Mouse (Mus musculus): ENCODE data around the gene Atp10a. TPM values are rescaled to one million over a fixed set of nuclear protein-coding genes. Genes with fewer than 3 reads are reported as not detected.
A peak's percentile ranks its signal among the peaks of the same experiment; 100 is the strongest.

The Atp10a gene
- polyA plus RNA-seq, 1 experiment from 2014 or later, result 2.7 TPM

DNA sequence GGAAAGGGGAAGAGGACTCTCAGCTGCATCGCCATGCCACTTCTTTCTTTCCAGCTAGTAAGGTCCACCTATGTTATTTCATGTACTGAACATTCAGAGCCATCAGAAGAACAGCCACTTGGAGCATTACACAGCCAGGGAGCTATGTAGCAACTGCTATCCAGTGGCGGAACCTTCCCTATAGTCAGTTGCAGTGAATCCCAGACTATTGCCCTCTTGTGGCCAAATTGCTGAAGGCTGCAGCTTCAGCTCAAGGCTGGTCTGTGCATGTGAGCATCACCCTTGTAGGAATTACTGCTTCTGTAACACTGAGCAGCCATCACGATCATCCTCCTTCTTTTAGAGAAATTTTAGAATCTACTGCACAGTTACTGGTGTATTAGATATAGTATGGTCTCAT lies 114.3 kb downstream of the Atp10a start:
- Histone ChIP-seq H3K27ac (ENCODE audit: low read depth, low read length) (no peak overlapping the region), H3K9ac (ENCODE audit: low read length) (no peak overlapping the region), H3K9me3 (ENCODE audit: control insufficient read depth, low read length) (no peaks in the 10 kb centered on the region), H3K4me3 (ENCODE audit: low read depth, low read length) (no peak overlapping the region), H3K4me2 (ENCODE audit: low read depth, low read length, severe bottlenecking) (no peak overlapping the region), H3K36me3 (ENCODE audit: control insufficient read depth, insufficient read depth, low read length) (no peaks in the 10 kb centered on the region), H3K4me1 (replicated peaks; ENCODE audit: control insufficient read depth, insufficient read depth, low read length) (no peaks in the 10 kb centered on the region), H3K27me3 (ENCODE audit: control insufficient read depth, insufficient read depth, low read length) (no peaks in the 10 kb centered on the region)
- peak; percentile 54 for DNase-seq (ENCODE audit: low spot score)
- no peak for ATAC-seq (replicated peaks; ENCODE audit: low FRiP score)
- 68% methylated on average over 3 of the region's 3 CpGs for WGBS

DNA sequence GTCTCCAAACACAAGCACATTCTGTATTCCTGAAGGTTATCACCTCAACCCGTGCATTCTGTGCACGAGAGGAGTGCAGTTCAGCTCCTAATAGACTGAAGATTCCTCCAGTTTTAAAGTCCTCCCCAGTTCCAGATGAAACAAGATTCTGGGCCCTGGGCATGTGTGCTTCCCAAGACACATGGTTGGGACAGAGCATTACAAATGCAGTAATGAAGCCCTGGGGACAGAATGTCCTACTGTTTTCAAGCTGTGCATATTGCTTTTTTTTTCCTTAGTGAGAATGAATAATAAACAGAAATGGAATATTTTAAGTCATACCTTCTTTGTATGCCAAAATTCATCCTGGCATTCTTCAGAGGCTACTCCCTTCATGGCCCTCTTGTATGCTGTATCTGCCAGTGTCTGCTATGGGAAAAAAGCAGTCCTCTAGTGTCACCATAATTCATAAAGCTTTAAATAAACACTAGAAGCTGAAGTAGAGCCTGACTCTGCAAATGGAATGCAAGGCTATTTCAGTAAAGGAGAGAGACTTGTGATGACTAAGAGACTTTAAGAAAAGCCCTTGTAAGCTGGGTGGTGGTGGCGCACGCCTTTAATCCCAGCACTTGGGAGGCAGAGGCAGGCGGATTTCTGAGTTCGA lies 116.2 kb downstream of the Atp10a start:
- H3K9me3 ChIP-seq (ENCODE audit: control insufficient read depth, low read length), result no peaks in the 10 kb centered on the region
- H3K27me3 ChIP-seq (ENCODE audit: control insufficient read depth, insufficient read depth, low read length), result no peaks in the 10 kb centered on the region
- H3K9ac ChIP-seq (ENCODE audit: low read length), result no peak overlapping the region
- H3K4me2 ChIP-seq (ENCODE audit: low read depth, low read length, severe bottlenecking), result no peak overlapping the region
- no peaks in the 10 kb centered on the region for H3K4me1 ChIP-seq (replicated peaks; ENCODE audit: control insufficient read depth, insufficient read depth, low read length)
- ATAC-seq (replicated peaks; ENCODE audit: low FRiP score) (no peak), DNase-seq (ENCODE audit: low spot score) (no peak)
- no peak overlapping the region for H3K4me3 ChIP-seq (ENCODE audit: low read depth, low read length)
- no peaks in the 10 kb centered on the region for H3K36me3 ChIP-seq (ENCODE audit: control insufficient read depth, insufficient read depth, low read length)
- H3K27ac ChIP-seq (ENCODE audit: low read depth, low read length), result no peak overlapping the region
- WGBS, result 86% methylated on average over 6 of the region's 6 CpGs

DNA sequence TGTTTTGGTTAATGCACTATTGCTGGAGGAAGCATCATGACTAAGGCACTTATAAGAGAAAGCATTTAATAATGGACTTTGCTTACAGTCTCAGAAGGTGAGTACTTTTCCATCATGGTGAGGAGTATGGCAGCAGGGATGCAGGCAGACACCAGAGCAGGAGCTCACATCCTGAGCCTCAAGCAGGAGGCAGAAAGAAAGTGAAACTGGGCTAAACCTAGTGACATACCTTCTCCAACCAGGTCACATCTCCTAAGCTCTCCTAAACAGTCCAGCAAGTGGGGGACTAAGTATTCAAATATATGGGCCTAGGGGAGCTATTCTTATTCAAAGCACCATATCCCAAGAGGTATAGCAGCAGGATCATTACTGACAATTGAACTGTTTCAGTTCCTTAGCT lies 123.2 kb downstream of the Atp10a start:
- Histone ChIP-seq H3K4me2 (ENCODE audit: low read depth, low read length, severe bottlenecking) (no peak overlapping the region), H3K27ac (ENCODE audit: low read depth, low read length) (no peak overlapping the region), H3K9me3 (ENCODE audit: control insufficient read depth, low read length) (no peaks in the 10 kb centered on the region), H3K27me3 (ENCODE audit: control insufficient read depth, insufficient read depth, low read length) (no peaks in the 10 kb centered on the region), H3K4me3 (ENCODE audit: low read depth, low read length) (no peak overlapping the region), H3K36me3 (ENCODE audit: control insufficient read depth, insufficient read depth, low read length) (no peaks in the 10 kb centered on the region), H3K9ac (ENCODE audit: low read length) (no peak overlapping the region), H3K4me1 (replicated peaks; ENCODE audit: control insufficient read depth, insufficient read depth, low read length) (no peaks in the 10 kb centered on the region)
- DNase-seq (ENCODE audit: low spot score) (no peak), ATAC-seq (replicated peaks; ENCODE audit: low FRiP score) (no peak)

DNA sequence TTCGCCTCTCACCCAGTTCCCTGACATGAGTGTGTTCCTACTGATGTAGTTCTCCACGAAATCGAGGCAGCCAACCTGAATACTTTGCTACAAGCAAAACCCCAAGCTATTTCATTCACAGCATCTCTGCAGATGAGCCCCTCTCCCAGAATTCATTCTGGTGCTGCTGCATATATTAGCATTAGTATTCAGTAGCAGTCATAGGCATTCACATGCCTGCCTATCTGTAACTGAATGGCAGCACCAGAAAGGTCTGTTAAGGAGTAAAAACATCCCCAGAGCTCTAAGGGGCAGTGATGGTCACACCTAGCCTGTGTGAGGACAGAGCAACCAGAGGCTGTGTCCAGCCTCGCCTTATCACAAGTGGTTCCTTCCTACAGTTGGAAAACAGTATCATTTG lies 131.0 kb downstream of the Atp10a start:
- no peaks in the 10 kb centered on the region for H3K27me3 ChIP-seq (ENCODE audit: control insufficient read depth, insufficient read depth, low read length)
- H3K4me1 ChIP-seq (replicated peaks; ENCODE audit: control insufficient read depth, insufficient read depth, low read length), result 0 out of 2 replicates have a peak, but pooled peaks cover 2% of the 10 kb centered on the region
- H3K9ac ChIP-seq (ENCODE audit: low read length), result no peak overlapping the region
- WGBS, result 91% methylated on average over 4 of the region's 4 CpGs
- H3K36me3 ChIP-seq (ENCODE audit: control insufficient read depth, insufficient read depth, low read length), result no peaks in the 10 kb centered on the region
- no peak overlapping the region for H3K4me2 ChIP-seq (ENCODE audit: low read depth, low read length, severe bottlenecking)
- no peak overlapping the region for H3K27ac ChIP-seq (ENCODE audit: low read depth, low read length)
- no peak for DNase-seq (ENCODE audit: low spot score)
- H3K9me3 ChIP-seq (ENCODE audit: control insufficient read depth, low read length), result no peaks in the 10 kb centered on the region
- no peak overlapping the region for H3K4me3 ChIP-seq (ENCODE audit: low read depth, low read length)
- peak; percentile 69 for ATAC-seq (replicated peaks; ENCODE audit: low FRiP score)

DNA sequence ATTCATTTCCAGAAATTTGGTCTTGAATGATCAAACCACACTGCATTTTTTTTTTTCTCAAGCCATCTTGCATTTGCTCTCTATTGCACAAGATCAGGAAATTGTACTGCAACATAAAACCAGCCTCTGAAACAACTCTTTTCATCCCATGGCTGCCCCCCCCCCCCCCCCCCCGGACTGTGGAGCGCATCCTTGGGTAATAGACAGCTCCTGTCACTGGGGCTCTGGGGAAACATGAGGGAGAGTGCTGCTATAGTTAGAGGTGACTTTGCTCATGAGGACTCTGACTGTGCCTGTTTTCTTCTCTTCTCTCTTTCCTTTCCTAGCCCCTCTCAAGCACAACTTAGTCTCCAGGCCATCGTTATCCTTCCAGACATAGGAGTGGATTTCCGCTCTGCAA lies 131.6 kb downstream of the Atp10a start:
- Histone ChIP-seq H3K9me3 (ENCODE audit: control insufficient read depth, low read length) (no peaks in the 10 kb centered on the region), H3K9ac (ENCODE audit: low read length) (no peak overlapping the region), H3K4me2 (ENCODE audit: low read depth, low read length, severe bottlenecking) (no peak overlapping the region), H3K27ac (ENCODE audit: low read depth, low read length) (no peak overlapping the region), H3K4me1 (replicated peaks; ENCODE audit: control insufficient read depth, insufficient read depth, low read length) (0 out of 2 replicates have a peak, but pooled peaks cover 2% of the 10 kb centered on the region), H3K27me3 (ENCODE audit: control insufficient read depth, insufficient read depth, low read length) (no peaks in the 10 kb centered on the region), H3K4me3 (ENCODE audit: low read depth, low read length) (no peak overlapping the region), H3K36me3 (ENCODE audit: control insufficient read depth, insufficient read depth, low read length) (no peaks in the 10 kb centered on the region)
- DNase-seq (ENCODE audit: low spot score) (no peak), ATAC-seq (replicated peaks; ENCODE audit: low FRiP score) (no peak)
- WGBS, result 37% methylated on average over 2 of the region's 4 CpGs

DNA sequence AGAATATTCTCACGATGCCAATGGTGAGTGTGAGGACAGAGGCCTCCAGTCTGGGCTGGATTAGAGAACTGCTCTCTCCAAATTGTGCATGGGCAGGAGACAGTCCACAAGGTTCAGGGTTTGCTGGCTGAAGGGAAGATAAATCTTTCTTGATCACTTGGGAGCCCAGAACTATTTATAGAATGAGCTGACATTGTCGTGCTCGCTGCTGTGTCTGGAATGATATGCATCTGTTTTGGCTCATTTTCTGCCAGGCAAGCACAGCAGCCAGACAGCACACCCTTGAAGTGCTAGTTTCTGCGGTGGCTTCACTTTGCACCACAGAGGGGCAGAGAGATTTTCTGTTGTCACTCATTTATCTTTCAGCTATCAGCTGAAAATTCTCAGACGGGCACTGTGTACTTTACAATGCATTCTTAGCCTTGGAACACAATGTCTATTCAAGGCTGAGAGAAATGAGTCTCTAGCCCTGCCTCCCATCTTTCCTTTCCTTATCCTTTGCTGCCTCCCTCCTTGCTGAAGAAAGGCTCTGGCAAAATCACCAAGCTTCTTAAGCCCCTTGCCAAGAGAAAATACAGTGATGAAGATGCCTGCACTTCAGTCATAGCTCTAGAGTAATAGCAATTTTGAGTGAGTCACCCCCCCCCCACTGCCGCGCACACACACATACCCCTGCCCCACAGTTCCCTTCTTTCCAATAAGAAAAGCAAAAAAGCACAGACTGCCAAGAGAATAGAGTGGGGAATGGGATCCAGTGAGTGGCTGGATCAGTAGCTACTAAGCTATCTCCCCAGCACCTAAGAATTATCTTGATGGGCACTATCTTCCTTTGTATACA lies 132.7 kb downstream of the Atp10a start:
- DNase-seq (ENCODE audit: low spot score), result no peak
- H3K4me1 ChIP-seq (replicated peaks; ENCODE audit: control insufficient read depth, insufficient read depth, low read length), result 0 out of 2 replicates have a peak, but pooled peaks cover 2% of the 10 kb centered on the region
- no peaks in the 10 kb centered on the region for H3K27me3 ChIP-seq (ENCODE audit: control insufficient read depth, insufficient read depth, low read length)
- H3K9ac ChIP-seq (ENCODE audit: low read length), result no peak overlapping the region
- no peak overlapping the region for H3K4me2 ChIP-seq (ENCODE audit: low read depth, low read length, severe bottlenecking)
- no peak for ATAC-seq (replicated peaks; ENCODE audit: low FRiP score)
- no peak overlapping the region for H3K27ac ChIP-seq (ENCODE audit: low read depth, low read length)
- H3K36me3 ChIP-seq (ENCODE audit: control insufficient read depth, insufficient read depth, low read length), result no peaks in the 10 kb centered on the region
- 70% methylated on average over 7 of the region's 7 CpGs for WGBS
- H3K4me3 ChIP-seq (ENCODE audit: low read depth, low read length), result no peak overlapping the region
- H3K9me3 ChIP-seq (ENCODE audit: control insufficient read depth, low read length), result no peaks in the 10 kb centered on the region

DNA sequence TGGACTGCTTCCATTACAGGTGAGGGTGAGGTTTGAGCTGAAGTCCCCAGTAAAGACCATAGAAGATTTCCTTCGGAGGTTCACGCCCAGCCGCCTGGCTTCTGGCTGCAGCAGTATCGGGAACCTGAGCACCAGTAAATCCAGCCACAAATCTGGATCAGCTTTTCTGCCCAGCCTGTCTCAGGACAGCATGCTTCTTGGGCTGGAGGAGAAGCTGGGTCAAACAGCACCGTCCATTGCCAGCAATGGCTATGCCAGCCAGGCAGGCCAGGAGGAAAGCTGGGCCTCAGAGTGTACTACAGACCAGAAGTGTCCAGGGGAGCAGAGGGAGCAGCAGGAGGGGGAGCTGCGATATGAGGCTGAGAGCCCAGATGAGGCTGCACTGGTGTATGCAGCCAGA lies 141.3 kb downstream of the Atp10a start:
- 92% methylated on average over 6 of the region's 6 CpGs for WGBS
- no peak overlapping the region for H3K4me3 ChIP-seq (ENCODE audit: low read depth, low read length)
- H3K36me3 ChIP-seq (ENCODE audit: control insufficient read depth, insufficient read depth, low read length), result no peaks in the 10 kb centered on the region
- no peak for ATAC-seq (replicated peaks; ENCODE audit: low FRiP score)
- no peak overlapping the region for H3K9ac ChIP-seq (ENCODE audit: low read length)
- H3K27me3 ChIP-seq (ENCODE audit: control insufficient read depth, insufficient read depth, low read length), result no peaks in the 10 kb centered on the region
- DNase-seq (ENCODE audit: low spot score), result no peak
- H3K9me3 ChIP-seq (ENCODE audit: control insufficient read depth, low read length), result no peaks in the 10 kb centered on the region
- no peaks in the 10 kb centered on the region for H3K4me1 ChIP-seq (replicated peaks; ENCODE audit: control insufficient read depth, insufficient read depth, low read length)
- no peak overlapping the region for H3K27ac ChIP-seq (ENCODE audit: low read depth, low read length)
- no peak overlapping the region for H3K4me2 ChIP-seq (ENCODE audit: low read depth, low read length, severe bottlenecking)

DNA sequence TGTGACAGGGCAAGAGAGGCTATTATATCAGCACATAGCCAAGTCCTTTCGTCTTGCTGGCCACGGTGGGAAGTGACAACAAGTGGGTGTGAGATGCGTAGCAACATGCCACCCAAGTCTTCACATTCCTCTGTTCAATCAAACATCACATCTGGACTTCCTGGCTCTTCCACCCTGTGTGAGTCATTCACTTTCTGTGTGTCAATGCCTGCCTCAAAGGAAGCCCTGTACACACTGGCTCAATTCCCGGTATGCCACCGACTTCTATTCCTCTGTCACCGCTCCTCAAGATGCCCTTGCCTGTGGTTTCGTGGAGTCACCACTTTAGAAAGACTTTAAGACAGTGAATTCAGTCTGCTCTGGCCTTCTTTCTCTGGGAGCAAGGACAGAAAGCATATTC lies 144.9 kb downstream of the Atp10a start:
- Histone ChIP-seq H3K9me3 (ENCODE audit: control insufficient read depth, low read length) (no peaks in the 10 kb centered on the region), H3K4me3 (ENCODE audit: low read depth, low read length) (no peak overlapping the region), H3K4me1 (replicated peaks; ENCODE audit: control insufficient read depth, insufficient read depth, low read length) (no peaks in the 10 kb centered on the region), H3K9ac (ENCODE audit: low read length) (no peak overlapping the region), H3K4me2 (ENCODE audit: low read depth, low read length, severe bottlenecking) (no peak overlapping the region), H3K27ac (ENCODE audit: low read depth, low read length) (no peak overlapping the region), H3K36me3 (ENCODE audit: control insufficient read depth, insufficient read depth, low read length) (no peaks in the 10 kb centered on the region), H3K27me3 (ENCODE audit: control insufficient read depth, insufficient read depth, low read length) (no peaks in the 10 kb centered on the region)
- ATAC-seq (replicated peaks; ENCODE audit: low FRiP score), result no peak
- DNase-seq (ENCODE audit: low spot score), result no peak
- WGBS, result 88% methylated on average over 7 of the region's 7 CpGs

DNA sequence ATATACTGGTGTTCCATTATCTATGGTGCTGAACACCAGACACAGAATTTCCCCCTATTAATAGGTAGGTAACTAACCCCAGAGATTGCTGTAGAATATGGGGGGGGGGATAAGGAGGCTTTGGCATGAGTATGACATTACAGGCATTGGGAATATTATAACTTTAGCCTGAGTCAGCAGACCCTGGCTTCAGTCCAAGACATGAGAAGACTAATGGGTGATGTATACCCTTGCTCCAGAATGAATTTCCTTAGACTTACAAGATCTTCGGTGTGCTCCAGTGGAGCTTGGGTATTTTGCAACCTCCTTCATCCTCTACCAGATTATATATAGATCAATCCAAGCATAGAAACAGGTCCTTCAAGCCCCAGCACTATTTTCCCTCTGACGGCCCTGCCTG lies 145.8 kb downstream of the Atp10a start:
- H3K27ac ChIP-seq (ENCODE audit: low read depth, low read length), result no peak overlapping the region
- no peak overlapping the region for H3K9ac ChIP-seq (ENCODE audit: low read length)
- no peak for ATAC-seq (replicated peaks; ENCODE audit: low FRiP score)
- WGBS, result 91% methylated on average over 2 of the region's 2 CpGs
- no peak for DNase-seq (ENCODE audit: low spot score)
- no peaks in the 10 kb centered on the region for H3K36me3 ChIP-seq (ENCODE audit: control insufficient read depth, insufficient read depth, low read length)
- H3K4me2 ChIP-seq (ENCODE audit: low read depth, low read length, severe bottlenecking), result no peak overlapping the region
- no peaks in the 10 kb centered on the region for H3K4me1 ChIP-seq (replicated peaks; ENCODE audit: control insufficient read depth, insufficient read depth, low read length)
- no peaks in the 10 kb centered on the region for H3K27me3 ChIP-seq (ENCODE audit: control insufficient read depth, insufficient read depth, low read length)
- H3K9me3 ChIP-seq (ENCODE audit: control insufficient read depth, low read length), result no peaks in the 10 kb centered on the region
- no peak overlapping the region for H3K4me3 ChIP-seq (ENCODE audit: low read depth, low read length)

All from forebrain, embryonic 11.5 days (tissue).